Mouse (Mus musculus) hindbrain, embryonic 15.5 days (tissue): Measurements from ENCODE around the gene Cyb5b. TPM values are rescaled to one million over a fixed set of nuclear protein-coding genes. Genes with fewer than 3 reads are reported as not detected.
"Not testable (repeated sequence)": the region's sequence is repeated elsewhere in the genome, so short reads cannot be mapped to it uniquely, and the experiment has no call there.

Experiments
- ATAC-seq: fragments of 200-750 bp; cut with Nextera tagmentation; 2 replicates; pipeline ENCODE4 v1.8.0; 2017; ENCODE audit warnings: low read depth, moderate number of reproducible peaks, moderate TSS enrichment; ENCODE audit not compliant: low FRiP score
- H3K27ac ChIP-seq: fragments of 300-500 bp; sonication (generic); replicated peaks from 2 replicates; pipeline ENCODE4 v1.5.1; 2015; ENCODE audit warnings: mild to moderate bottlenecking, inconsistent platforms
- H3K27me3 ChIP-seq: fragments of 300-500 bp; sonication (generic); 2 replicates; pipeline ENCODE4 v1.6.1; 2015; ENCODE audit warnings: control low read depth, inconsistent platforms
- H3K36me3 ChIP-seq: fragments of 300-500 bp; sonication (generic); 2 replicates; pipeline ENCODE4 v1.6.1; 2015; ENCODE audit warnings: control low read depth, inconsistent platforms
- H3K4me1 ChIP-seq: fragments of 300-500 bp; sonication (generic); replicated peaks from 2 replicates; pipeline ENCODE4 v1.6.1; 2015; ENCODE audit warnings: control low read depth, inconsistent platforms
- H3K4me2 ChIP-seq: fragments of 300-500 bp; sonication (generic); 2 replicates; pipeline ENCODE4 v1.6.1; 2015; ENCODE audit warnings: moderate library complexity, mild to moderate bottlenecking, inconsistent platforms
- H3K4me3 ChIP-seq: fragments of 300-500 bp; sonication (generic); 2 replicates; pipeline ENCODE4 v1.5.1; 2015; ENCODE audit warnings: mild to moderate bottlenecking, inconsistent platforms
- H3K9ac ChIP-seq: fragments of 300-500 bp; sonication (generic); 2 replicates; pipeline ENCODE4 v1.6.1; 2015; ENCODE audit warnings: inconsistent platforms
- H3K9me3 ChIP-seq: fragments of 300-500 bp; sonication (generic); 2 replicates; pipeline ENCODE4 v1.6.1; 2016; ENCODE audit warnings: control low read depth, inconsistent platforms
- WGBS: fragments of 180-500 bp; shearing (Covaris S2); methylation state at CpG from one replicate; pipeline ENCODE4 v1.1.7; 2015; 5-methylcytosine and 5-hydroxymethylcytosine counted together
- polyA plus RNA-seq: library from polyadenylated mRNA; unstranded; fragments of >200 nt; fragmentation: Nextera tagmentation; extraction: Ambion mirVana; gene quantifications from 2 replicates; pipeline ENCODE4 v1.2.1, GENCODE M21; 2015

Gene Cyb5b
- polyA plus RNA-seq, 1 experiment from 2014 or later, result 103 TPM

- no peak overlapping the region for H3K4me3 ChIP-seq
- 58% methylated on average over 8 of the region's 8 CpGs for WGBS
- H3K4me1 ChIP-seq, result no peaks in the 10 kb centered on the region
- no peaks in the 10 kb centered on the region for H3K27me3 ChIP-seq
- no peaks in the 10 kb centered on the region for H3K9me3 ChIP-seq
- no peak overlapping the region for H3K4me2 ChIP-seq
- no peak overlapping the region for H3K9ac ChIP-seq
- no peak overlapping the region for H3K27ac ChIP-seq
- ATAC-seq, result no peak
- H3K36me3 ChIP-seq, result no peaks in the 10 kb centered on the region
These were observed 42.2 kb downstream of the Cyb5b start for GRCm38 (mm10) chr8:107192631-107193030.

- no peak for ATAC-seq
- no peak overlapping the region for H3K27ac ChIP-seq
- WGBS, result 75% methylated on average over 6 of the region's 6 CpGs
These were observed 42.9 kb downstream of the Cyb5b start for GRCm38 (mm10) chr8:107193331-107193730.

GRCm38 (mm10) chr8:107194786-107195451, 44.5 kb downstream of the Cyb5b start:
- no peak overlapping the region for H3K4me3 ChIP-seq
- H3K27me3 ChIP-seq, result no peaks in the 10 kb centered on the region
- no peaks in the 10 kb centered on the region for H3K9me3 ChIP-seq
- no peaks in the 10 kb centered on the region for H3K36me3 ChIP-seq
- H3K4me2 ChIP-seq, result no peak overlapping the region
- no peak overlapping the region for H3K9ac ChIP-seq
- no peaks in the 10 kb centered on the region for H3K4me1 ChIP-seq
- no peak overlapping the region for H3K27ac ChIP-seq
- ATAC-seq, result no peak
- 89% methylated on average over 14 of the region's 14 CpGs for WGBS

More at GRCm38 (mm10) chr8:107193331-107193730, 42.9 kb downstream of the Cyb5b start:
- Histone ChIP-seq H3K4me1 (no peaks in the 10 kb centered on the region), H3K4me3 (no peak overlapping the region), H3K4me2 (no peak overlapping the region), H3K9me3 (no peaks in the 10 kb centered on the region), H3K36me3 (no peaks in the 10 kb centered on the region), H3K9ac (no peak overlapping the region), H3K27me3 (no peaks in the 10 kb centered on the region)

GRCm38 (mm10) chr8:107197901-107198826, 47.7 kb downstream of the Cyb5b start:
- no peak overlapping the region for H3K4me3 ChIP-seq
- no peak for ATAC-seq
- no peak overlapping the region for H3K27ac ChIP-seq
- H3K4me1 ChIP-seq, result no peaks in the 10 kb centered on the region
- H3K27me3 ChIP-seq, result no peaks in the 10 kb centered on the region
- H3K36me3 ChIP-seq, result no peaks in the 10 kb centered on the region
- H3K4me2 ChIP-seq, result no peak overlapping the region
- 59% methylated on average over 24 of the region's 24 CpGs for WGBS
- H3K9me3 ChIP-seq, result no peaks in the 10 kb centered on the region
- H3K9ac ChIP-seq, result no peak overlapping the region

GRCm38 (mm10) chr8:107205164-107205563, 54.7 kb downstream of the Cyb5b start:
- WGBS, result 82% methylated on average over 9 of the region's 9 CpGs
- 0 out of 2 replicates have a peak overlapping the region, but pooled peaks have one; percentile 71 for H3K27ac ChIP-seq
- no peaks in the 10 kb centered on the region for H3K9me3 ChIP-seq
- peaks cover 9% of the 10 kb centered on the region for H3K4me1 ChIP-seq
- H3K4me3 ChIP-seq, result no peak overlapping the region
- ATAC-seq, result peak; percentile 42; the same call in 1 of the 2 replicates
- no peak overlapping the region for H3K9ac ChIP-seq
- H3K27me3 ChIP-seq, result no peaks in the 10 kb centered on the region
- no peaks in the 10 kb centered on the region for H3K36me3 ChIP-seq
- no peak overlapping the region for H3K4me2 ChIP-seq

- Histone ChIP-seq H3K27ac (peak overlapping the region; percentile 71), H3K4me1 (peaks cover 9% of the 10 kb centered on the region), H3K9me3 (no peaks in the 10 kb centered on the region), H3K36me3 (no peaks in the 10 kb centered on the region), H3K4me3 (no peak overlapping the region), H3K9ac (no peak overlapping the region), H3K4me2 (peak overlapping the region; percentile 28), H3K27me3 (no peaks in the 10 kb centered on the region)
- ATAC-seq, result peak; percentile 76; the same call in 1 of the 2 replicates
- WGBS, result 59% methylated on average over 23 of the region's 23 CpGs
These were observed 55.5 kb downstream of the Cyb5b start for GRCm38 (mm10) chr8:107205701-107206561.

- WGBS, result 89% methylated on average over 9 of the region's 9 CpGs
- Histone ChIP-seq H3K27ac (no peak overlapping the region), H3K27me3 (no peaks in the 10 kb centered on the region), H3K9me3 (no peaks in the 10 kb centered on the region), H3K9ac (no peak overlapping the region), H3K4me3 (no peak overlapping the region), H3K36me3 (no peaks in the 10 kb centered on the region), H3K4me2 (no peak overlapping the region), H3K4me1 (peaks cover 9% of the 10 kb centered on the region)
- no peak for ATAC-seq
These were observed 56.5 kb downstream of the Cyb5b start for GRCm38 (mm10) chr8:107206782-107207525.

- 79% methylated on average over 7 of the region's 7 CpGs for WGBS
- H3K27me3 ChIP-seq, result no peaks in the 10 kb centered on the region
- H3K27ac ChIP-seq, result no peak overlapping the region
- no peak overlapping the region for H3K4me3 ChIP-seq
- no peak overlapping the region for H3K4me2 ChIP-seq
- no peak overlapping the region for H3K9ac ChIP-seq
- peaks cover 9% of the 10 kb centered on the region for H3K4me1 ChIP-seq
- no peaks in the 10 kb centered on the region for H3K36me3 ChIP-seq
- no peaks in the 10 kb centered on the region for H3K9me3 ChIP-seq
- no peak for ATAC-seq
These were observed 58.7 kb downstream of the Cyb5b start for GRCm38 (mm10) chr8:107209185-107209584.

- 93% methylated on average over 7 of the region's 7 CpGs for WGBS
- ATAC-seq, result no peak
- no peak overlapping the region for H3K27ac ChIP-seq
- no peaks in the 10 kb centered on the region for H3K9me3 ChIP-seq
- no peaks in the 10 kb centered on the region for H3K4me1 ChIP-seq
- no peaks in the 10 kb centered on the region for H3K27me3 ChIP-seq
- no peak overlapping the region for H3K4me3 ChIP-seq
- no peak overlapping the region for H3K4me2 ChIP-seq
- no peaks in the 10 kb centered on the region for H3K36me3 ChIP-seq
- no peak overlapping the region for H3K9ac ChIP-seq
These were observed 61.6 kb downstream of the Cyb5b start for GRCm38 (mm10) chr8:107212006-107212405.

GRCm38 (mm10) chr8:107217230-107217629, 66.8 kb downstream of the Cyb5b start:
- ATAC-seq, result not testable (repeated sequence)

GRCm38 (mm10) chr8:107218091-107218490, 67.7 kb downstream of the Cyb5b start:
- H3K27me3 ChIP-seq, result no peaks in the 10 kb centered on the region
- no peaks in the 10 kb centered on the region for H3K36me3 ChIP-seq
- H3K27ac ChIP-seq, result no peak overlapping the region
- H3K4me2 ChIP-seq, result no peak overlapping the region
- no peaks in the 10 kb centered on the region for H3K9me3 ChIP-seq
- H3K9ac ChIP-seq, result no peak overlapping the region
- H3K4me1 ChIP-seq, result no peaks in the 10 kb centered on the region
- ATAC-seq, result no peak
- H3K4me3 ChIP-seq, result no peak overlapping the region
- WGBS, result 89% methylated on average over 8 of the region's 8 CpGs

More at GRCm38 (mm10) chr8:107217230-107217629, 66.8 kb downstream of the Cyb5b start:
- H3K4me1 ChIP-seq, H3K9me3 ChIP-seq, H3K4me3 ChIP-seq, H3K27ac ChIP-seq, H3K36me3 ChIP-seq, H3K27me3 ChIP-seq, H3K9ac ChIP-seq, H3K4me2 ChIP-seq: not testable (repeated sequence)
- 72% methylated on average over 7 of the region's 7 CpGs for WGBS
